Mouse (Mus musculus) spleen, postnatal 10 days (tissue): ENCODE measurements around the gene C1ra.
"Not testable (repeated sequence)": the region's sequence is repeated elsewhere in the genome, so short reads cannot be mapped to it uniquely, and the experiment has no call there.

ENCODE experiments used
- DNase-seq, 2 experiments: peaks; one replicate each; pipeline ENCODE4 v3.0.0; 2021 to 2022; ENCODE audit warnings: low spot score in 2 of 2

The C1ra gene

GRCm38 (mm10) chr6:124544466-124544865 lies 32.3 kb downstream of the C1ra start:
- no peak for DNase-seq

GRCm38 (mm10) chr6:124545425-124545824 lies 33.2 kb downstream of the C1ra start:
- DNase-seq: no peak

- DNase-seq: not testable (repeated sequence)
Observed at GRCm38 (mm10) chr6:124547979-124548378, 35.8 kb downstream of the C1ra start.

- DNase-seq: no peak
Observed at GRCm38 (mm10) chr6:124549023-124549550, 36.9 kb downstream of the C1ra start.

- no peak for DNase-seq
Observed at GRCm38 (mm10) chr6:124552766-124553165, 40.6 kb downstream of the C1ra start.

GRCm38 (mm10) chr6:124555956-124556355 lies 43.8 kb downstream of the C1ra start:
- DNase-seq: not testable (repeated sequence)

GRCm38 (mm10) chr6:124561156-124561555 lies 49.0 kb downstream of the C1ra start:
- DNase-seq: not testable (repeated sequence)

- DNase-seq: not testable (repeated sequence)
Observed at GRCm38 (mm10) chr6:124561611-124562010, 49.4 kb downstream of the C1ra start.

GRCm38 (mm10) chr6:124570026-124570425 lies 57.8 kb downstream of the C1ra start, which contains the start of gene C1rb:
Gene C1rb (plus strand): TSS chr6:124570294.
- peak; percentile 44 to 72 for DNase-seq
